Mouse (Mus musculus): ENCODE results near the gene Myrip.
A peak's percentile ranks its signal among the peaks of the same experiment; 100 is the strongest.

Myrip gene

GRCm38 (mm10) chr9:120377726-120378125 lies 76.4 kb downstream of the Myrip start:
- DNase-seq (ENCODE audit: low read depth, low spot score), result peak; percentile 68

GRCm38 (mm10) chr9:120395188-120395587 lies 93.9 kb downstream of the Myrip start:
- DNase-seq (ENCODE audit: low read depth, low spot score), result no peak

- DNase-seq (ENCODE audit: low read depth, low spot score), result no peak
Measured at GRCm38 (mm10) chr9:120396579-120397185, 95.4 kb downstream of the Myrip start.

- no peak for DNase-seq (ENCODE audit: low read depth, low spot score)
Measured at GRCm38 (mm10) chr9:120398289-120398688, 97.0 kb downstream of the Myrip start.

- DNase-seq (ENCODE audit: low read depth, low spot score), result peak; percentile 10
Measured at GRCm38 (mm10) chr9:120399537-120399936, 98.2 kb downstream of the Myrip start.

- no peak for DNase-seq (ENCODE audit: low read depth, low spot score)
Measured at GRCm38 (mm10) chr9:120402368-120402767, 101.1 kb downstream of the Myrip start.

- DNase-seq (ENCODE audit: low read depth, low spot score), result no peak
Measured at GRCm38 (mm10) chr9:120403661-120404060, 102.3 kb downstream of the Myrip start.

- DNase-seq (ENCODE audit: low read depth, low spot score), result no peak
Measured at GRCm38 (mm10) chr9:120409663-120410181, 108.4 kb downstream of the Myrip start.

- peak; percentile 47 for DNase-seq (ENCODE audit: low read depth, low spot score)
Measured at GRCm38 (mm10) chr9:120410421-120410820, 109.1 kb downstream of the Myrip start.

- peak; percentile 89 for DNase-seq (ENCODE audit: low read depth, low spot score)
Measured at GRCm38 (mm10) chr9:120415504-120415903, 114.2 kb downstream of the Myrip start.

- no peak for DNase-seq (ENCODE audit: low read depth, low spot score)
Measured at GRCm38 (mm10) chr9:120416151-120416550, 114.8 kb downstream of the Myrip start.

GRCm38 (mm10) chr9:120416729-120417128 lies 115.4 kb downstream of the Myrip start:
- DNase-seq (ENCODE audit: low read depth, low spot score), result no peak

- DNase-seq (ENCODE audit: low read depth, low spot score), result no peak
Measured at GRCm38 (mm10) chr9:120418582-120418981, 117.3 kb downstream of the Myrip start.

- DNase-seq (ENCODE audit: low read depth, low spot score), result no peak
Measured at GRCm38 (mm10) chr9:120424567-120424966, 123.3 kb downstream of the Myrip start.

- peak; percentile 67 for DNase-seq (ENCODE audit: low read depth, low spot score)
Measured at GRCm38 (mm10) chr9:120425768-120426167, 124.5 kb downstream of the Myrip start.

GRCm38 (mm10) chr9:120428181-120428580 lies 126.9 kb downstream of the Myrip start:
- no peak for DNase-seq (ENCODE audit: low read depth, low spot score)

GRCm38 (mm10) chr9:120433747-120434146 lies 132.4 kb downstream of the Myrip start:
- DNase-seq (ENCODE audit: low read depth, low spot score), result peak; percentile 92

- no peak for DNase-seq (ENCODE audit: low read depth, low spot score)
Measured at GRCm38 (mm10) chr9:120435841-120436240, 134.5 kb downstream of the Myrip start.

- no peak for DNase-seq (ENCODE audit: low read depth, low spot score)
Measured at GRCm38 (mm10) chr9:120436854-120437253, 135.5 kb downstream of the Myrip start.

GRCm38 (mm10) chr9:120437266-120437876 lies 136.1 kb downstream of the Myrip start:
- DNase-seq (ENCODE audit: low read depth, low spot score), result no peak

GRCm38 (mm10) chr9:120438350-120438749 lies 137.0 kb downstream of the Myrip start:
- DNase-seq (ENCODE audit: low read depth, low spot score), result no peak

GRCm38 (mm10) chr9:120438781-120439180 lies 137.5 kb downstream of the Myrip start:
- DNase-seq (ENCODE audit: low read depth, low spot score), result no peak

GRCm38 (mm10) chr9:120444642-120445041 lies 143.3 kb downstream of the Myrip start:
- DNase-seq (ENCODE audit: low read depth, low spot score), result no peak

Data from mesoderm, embryonic 11.5 days (tissue).